Mouse (Mus musculus) kidney, postnatal 36 days (tissue): ENCODE results near the gene Plekhh2.
A peak's percentile ranks its signal among the peaks of the same experiment; 100 is the strongest.
"Not testable (repeated sequence)": the region's sequence is repeated elsewhere in the genome, so short reads cannot be mapped to it uniquely, and the experiment has no call there.

Source experiments
- DNase-seq, 2 experiments: peaks; one replicate each; pipeline ENCODE4 v3.0.0; 2021 to 2022; ENCODE audit warnings: mixed read lengths in 2 of 2

The Plekhh2 gene

GRCm38 (mm10) chr17:84512516-84513085 lies 906 bp downstream of the Plekhh2 start:
- DNase-seq, result peak in 1 of 2 experiments; percentile 47

GRCm38 (mm10) chr17:84515901-84516300 lies 4.2 kb downstream of the Plekhh2 start:
- no peak for DNase-seq

- DNase-seq, result no peak
These were observed 7.7 kb downstream of the Plekhh2 start for GRCm38 (mm10) chr17:84519346-84519745.

GRCm38 (mm10) chr17:84520057-84520456 lies 8.4 kb downstream of the Plekhh2 start:
- no peak for DNase-seq

- no peak for DNase-seq
These were observed 17.7 kb downstream of the Plekhh2 start for GRCm38 (mm10) chr17:84529356-84529755.

- DNase-seq, result no peak
These were observed 18.6 kb downstream of the Plekhh2 start for GRCm38 (mm10) chr17:84530202-84530796.

GRCm38 (mm10) chr17:84532909-84533499 lies 21.3 kb downstream of the Plekhh2 start:
- DNase-seq, result no peak

GRCm38 (mm10) chr17:84533841-84534240 lies 22.1 kb downstream of the Plekhh2 start:
- DNase-seq, result no peak

- DNase-seq, result no peak
These were observed 22.9 kb downstream of the Plekhh2 start for GRCm38 (mm10) chr17:84534632-84535031.

- DNase-seq, result peak in 1 of 2 experiments; percentile 17
These were observed 23.5 kb downstream of the Plekhh2 start for GRCm38 (mm10) chr17:84535226-84535625.

GRCm38 (mm10) chr17:84537301-84537700 lies 25.6 kb downstream of the Plekhh2 start:
- no peak for DNase-seq

GRCm38 (mm10) chr17:84537966-84538365 lies 26.3 kb downstream of the Plekhh2 start:
- DNase-seq, result no peak

GRCm38 (mm10) chr17:84540603-84541002 lies 28.9 kb downstream of the Plekhh2 start:
- DNase-seq, result no peak

- no peak for DNase-seq
These were observed 39.5 kb downstream of the Plekhh2 start for GRCm38 (mm10) chr17:84550902-84551877.

- DNase-seq, result no peak
These were observed 40.5 kb downstream of the Plekhh2 start for GRCm38 (mm10) chr17:84552230-84552629.

GRCm38 (mm10) chr17:84564264-84564663 lies 52.6 kb downstream of the Plekhh2 start:
- not testable (repeated sequence) for DNase-seq

GRCm38 (mm10) chr17:84565762-84566161 lies 54.1 kb downstream of the Plekhh2 start:
- DNase-seq, result no peak

GRCm38 (mm10) chr17:84566773-84567555 lies 55.3 kb downstream of the Plekhh2 start:
- DNase-seq, result no peak

- no peak for DNase-seq
These were observed 57.1 kb downstream of the Plekhh2 start for GRCm38 (mm10) chr17:84568807-84569206.

GRCm38 (mm10) chr17:84569770-84570169 lies 58.1 kb downstream of the Plekhh2 start:
- DNase-seq, result no peak

GRCm38 (mm10) chr17:84571629-84572028 lies 59.9 kb downstream of the Plekhh2 start:
- DNase-seq, result no peak

- no peak for DNase-seq
These were observed 61.6 kb downstream of the Plekhh2 start for GRCm38 (mm10) chr17:84573305-84573704.
